Mouse (Mus musculus) liver, postnatal 0 days (tissue): ENCODE results near the gene Col25a1. TPM values are rescaled to one million over a fixed set of nuclear protein-coding genes. Genes with fewer than 3 reads are reported as not detected.

Experiments used
- ATAC-seq: fragments of 200-750 bp; cut with Nextera tagmentation; 2 replicates; pipeline ENCODE4 v1.8.0; 2017; ENCODE audit warnings: mild to moderate bottlenecking, moderate library complexity
- DNase-seq: peaks from one replicate; pipeline ENCODE4 v3.0.0-alpha.2; 2016
- H3K27ac ChIP-seq: fragments of 300-500 bp; sonication (generic); 2 replicates; pipeline ENCODE4 v1.5.1; 2014; ENCODE audit warnings: antibody characterized with exemption, moderate library complexity, mild to moderate bottlenecking, low read depth
- H3K27me3 ChIP-seq: fragments of 300-500 bp; sonication (generic); 2 replicates; pipeline ENCODE4 v1.6.1; 2014; ENCODE audit warnings: low read length, control low read depth, mixed read lengths; ENCODE audit not compliant: insufficient read depth
- H3K36me3 ChIP-seq: fragments of 300-500 bp; sonication (generic); replicated peaks from 2 replicates; pipeline ENCODE4 v1.6.1; 2014; ENCODE audit warnings: mild to moderate bottlenecking, control low read depth, low read length, moderate library complexity, mixed read lengths; ENCODE audit not compliant: insufficient read depth
- H3K4me1 ChIP-seq: fragments of 300-500 bp; sonication (generic); 2 replicates; pipeline ENCODE4 v1.6.1; 2014; ENCODE audit warnings: antibody characterized with exemption, mild to moderate bottlenecking, control low read depth; ENCODE audit not compliant: insufficient read depth
- H3K4me2 ChIP-seq: fragments of 300-500 bp; sonication (generic); 2 replicates; pipeline ENCODE4 v1.6.1; 2014; ENCODE audit warnings: low read depth, mild to moderate bottlenecking, low read length, moderate library complexity, mixed read lengths
- H3K4me3 ChIP-seq: fragments of 300-500 bp; sonication (generic); 2 replicates; pipeline ENCODE4 v1.5.1; 2014; ENCODE audit warnings: low read depth, low read length
- H3K9ac ChIP-seq: fragments of 300-500 bp; sonication (generic); replicated peaks from 2 replicates; pipeline ENCODE4 v1.6.1; 2014; ENCODE audit warnings: mild to moderate bottlenecking, moderate library complexity
- H3K9me3 ChIP-seq: fragments of 300-500 bp; sonication (generic); 2 replicates; pipeline ENCODE4 v1.6.1; 2016; ENCODE audit warnings: mild to moderate bottlenecking, control low read depth, low read length, mixed read lengths
- CTCF ChIP-seq: sonication (generic); IDR thresholded peaks from 2 replicates; pipeline ENCODE4 v1.5.1; 2016; ENCODE audit warnings: antibody characterized with exemption, low read depth
- EP300 ChIP-seq: IDR thresholded peaks from 2 replicates; pipeline ENCODE4 v1.6.1; 2016; ENCODE audit warnings: antibody characterized with exemption, low read depth, mild to moderate bottlenecking
- WGBS: fragments of 180-500 bp; shearing (Covaris S2); extraction: QIAGEN DNeasy Blood & Tissue Kit; methylation state at CpG from one replicate; pipeline ENCODE4 v1.1.7; 2014; ENCODE audit not compliant: insufficient replicate concordance; 5-methylcytosine and 5-hydroxymethylcytosine counted together
- polyA plus RNA-seq: library from polyadenylated mRNA; unstranded; fragments of >200 nt; fragmentation: Nextera tagmentation; extraction: Ambion mirVana; gene quantifications from 2 replicates; pipeline ENCODE4 v1.2.1, GENCODE M21; 2015

Col25a1 gene
- polyA plus RNA-seq, 1 experiment from 2014 or later: 0.68 TPM

DNA sequence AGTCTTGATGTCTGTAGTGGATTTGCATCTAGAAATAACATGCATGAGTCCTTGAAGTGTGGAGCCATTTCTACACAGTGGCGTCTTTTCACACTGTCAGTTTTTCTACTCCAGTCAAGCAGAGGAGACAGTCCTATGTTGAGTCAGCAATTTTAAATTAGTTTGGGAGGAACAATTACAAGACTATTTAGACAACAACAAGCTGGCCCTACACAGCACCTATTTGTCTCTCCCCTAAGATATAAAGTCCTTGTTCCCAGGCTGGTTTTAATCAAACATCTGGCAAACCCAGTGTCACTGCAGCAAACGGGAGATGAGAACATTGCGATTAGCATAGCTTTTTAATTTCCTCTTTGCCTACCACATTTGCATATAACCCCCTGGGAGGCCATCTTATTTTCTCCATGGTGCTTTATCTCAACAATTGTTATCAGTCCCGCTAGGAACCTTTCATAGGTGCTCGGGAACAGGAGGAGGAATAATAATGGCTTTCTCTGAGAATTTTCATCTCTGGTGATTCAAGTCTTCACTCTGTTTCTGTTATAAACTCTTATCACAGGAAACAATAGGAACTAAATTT, 37.1 kb upstream of the Col25a1 start:
- H3K4me1 ChIP-seq: no peaks in the 10 kb centered on the region
- DNase-seq (no peak), ATAC-seq (no peak)
- H3K36me3 ChIP-seq: no peaks in the 10 kb centered on the region
- H3K4me2 ChIP-seq: no peak overlapping the region
- H3K4me3 ChIP-seq: no peak overlapping the region
- no peak for TF ChIP-seq CTCF
- TF ChIP-seq EP300: no peak
- H3K9me3 ChIP-seq: no peaks in the 10 kb centered on the region
- no peaks in the 10 kb centered on the region for H3K27me3 ChIP-seq
- 67% methylated on average over 5 of the region's 5 CpGs for WGBS
- H3K9ac ChIP-seq: no peak overlapping the region
- no peak overlapping the region for H3K27ac ChIP-seq

DNA sequence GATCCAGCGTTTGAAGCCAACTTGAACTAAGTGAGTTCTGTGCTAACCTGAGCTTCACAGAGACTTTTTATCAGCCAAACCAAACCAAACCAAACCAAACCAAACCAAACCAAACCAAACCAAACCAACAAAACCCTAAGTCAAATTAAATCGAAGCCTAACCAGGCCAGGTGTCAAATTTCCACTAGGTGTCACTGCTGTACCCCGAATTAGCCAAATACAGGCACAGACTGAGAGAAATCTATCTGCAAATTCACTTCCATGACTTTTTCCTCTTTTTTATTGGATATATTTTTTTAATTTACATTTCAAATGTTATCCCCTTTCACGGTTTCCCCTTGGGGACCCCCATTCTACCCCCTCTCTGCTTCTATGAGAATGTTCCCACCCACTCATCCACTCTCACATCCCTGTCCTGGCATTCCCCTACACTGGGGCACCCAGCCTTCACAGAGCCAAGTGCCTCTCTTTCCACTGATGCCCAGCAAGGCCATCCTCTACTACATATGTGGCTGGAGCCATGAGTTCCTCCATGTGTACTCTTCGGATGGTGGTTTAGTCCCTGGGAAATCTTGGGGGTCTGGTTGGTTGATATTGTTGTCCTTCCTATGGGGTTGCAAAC, 36.0 kb upstream of the Col25a1 start:
- Histone ChIP-seq H3K9ac (no peak overlapping the region), H3K9me3 (no peaks in the 10 kb centered on the region), H3K27me3 (no peaks in the 10 kb centered on the region), H3K4me1 (no peaks in the 10 kb centered on the region), H3K27ac (no peak overlapping the region), H3K4me3 (no peak overlapping the region), H3K4me2 (no peak overlapping the region), H3K36me3 (no peaks in the 10 kb centered on the region)
- TF ChIP-seq CTCF: peak; percentile 75
- no peak for TF ChIP-seq EP300
- WGBS: 34% methylated on average over 5 of the region's 5 CpGs
- ATAC-seq (no peak), DNase-seq (peak; percentile 30)

DNA sequence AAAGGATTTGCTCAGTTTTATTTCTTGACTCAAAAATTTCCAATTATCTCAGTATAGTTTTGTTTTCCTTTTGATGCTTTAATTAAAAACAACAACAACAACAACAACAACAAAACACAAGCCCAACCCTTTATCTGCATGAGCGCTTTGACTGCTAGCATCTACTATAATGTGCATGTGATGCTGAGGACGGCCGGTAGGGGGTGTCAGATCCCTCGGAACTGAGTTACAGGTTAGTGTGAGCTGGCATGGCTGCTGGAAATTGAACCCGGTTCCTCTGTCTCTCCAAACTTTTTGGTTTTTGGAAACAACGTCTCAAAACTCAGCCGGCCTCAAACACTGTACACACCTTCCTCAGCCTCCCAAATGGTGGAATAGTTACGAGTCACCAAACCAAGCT, 27.8 kb upstream of the Col25a1 start:
- DNase-seq (peak; percentile 29), ATAC-seq (no peak)
- WGBS: 65% methylated on average over 8 of the region's 8 CpGs
- no peaks in the 10 kb centered on the region for H3K4me1 ChIP-seq
- no peak overlapping the region for H3K9ac ChIP-seq
- no peaks in the 10 kb centered on the region for H3K27me3 ChIP-seq
- no peaks in the 10 kb centered on the region for H3K36me3 ChIP-seq
- H3K27ac ChIP-seq: no peak overlapping the region
- no peak overlapping the region for H3K4me2 ChIP-seq
- no peaks in the 10 kb centered on the region for H3K9me3 ChIP-seq
- no peak overlapping the region for H3K4me3 ChIP-seq
- TF ChIP-seq EP300: no peak
- peak; percentile 57 for TF ChIP-seq CTCF

DNA sequence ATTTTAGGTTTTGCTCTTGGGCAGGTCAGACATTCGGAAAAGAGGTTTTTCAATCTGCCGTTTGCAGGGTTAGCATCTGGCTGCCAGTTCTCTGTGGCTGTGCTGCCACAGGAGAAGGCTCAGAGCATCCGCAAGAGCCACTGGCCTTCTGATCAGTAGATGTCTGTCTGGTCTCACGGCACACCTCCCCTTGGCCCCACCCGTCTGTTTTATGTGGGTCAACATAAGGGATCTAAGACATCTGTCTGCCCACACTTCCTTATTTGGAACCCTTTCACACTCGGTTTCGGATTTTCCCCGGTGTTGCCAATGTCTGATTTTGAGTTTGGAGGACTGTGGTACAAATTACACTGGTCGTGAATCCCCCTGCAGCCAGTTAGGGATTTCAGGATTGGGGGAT, 26.8 kb upstream of the Col25a1 start:
- no peak for DNase-seq
- Histone ChIP-seq H3K27ac (no peak overlapping the region), H3K36me3 (no peaks in the 10 kb centered on the region), H3K4me2 (no peak overlapping the region), H3K4me1 (no peaks in the 10 kb centered on the region), H3K9me3 (no peaks in the 10 kb centered on the region), H3K4me3 (no peak overlapping the region), H3K9ac (no peak overlapping the region), H3K27me3 (no peaks in the 10 kb centered on the region)
- ATAC-seq: no peak
- TF ChIP-seq EP300: no peak
- TF ChIP-seq CTCF: no peak
- 66% methylated on average over 9 of the region's 9 CpGs for WGBS

GRCm38 (mm10) chr3:130116886-130117285, 14.4 kb upstream of the Col25a1 start:
- ATAC-seq (no peak), DNase-seq (no peak)
- 79% methylated on average over 6 of the region's 6 CpGs for WGBS
- H3K9ac ChIP-seq: no peak overlapping the region
- H3K4me3 ChIP-seq: no peak overlapping the region
- TF ChIP-seq CTCF (no peak), EP300 (no peak)
- no peak overlapping the region for H3K4me2 ChIP-seq
- H3K36me3 ChIP-seq: no peaks in the 10 kb centered on the region
- H3K9me3 ChIP-seq: no peaks in the 10 kb centered on the region
- H3K4me1 ChIP-seq: no peaks in the 10 kb centered on the region
- H3K27ac ChIP-seq: no peak overlapping the region
- H3K27me3 ChIP-seq: no peaks in the 10 kb centered on the region

DNA sequence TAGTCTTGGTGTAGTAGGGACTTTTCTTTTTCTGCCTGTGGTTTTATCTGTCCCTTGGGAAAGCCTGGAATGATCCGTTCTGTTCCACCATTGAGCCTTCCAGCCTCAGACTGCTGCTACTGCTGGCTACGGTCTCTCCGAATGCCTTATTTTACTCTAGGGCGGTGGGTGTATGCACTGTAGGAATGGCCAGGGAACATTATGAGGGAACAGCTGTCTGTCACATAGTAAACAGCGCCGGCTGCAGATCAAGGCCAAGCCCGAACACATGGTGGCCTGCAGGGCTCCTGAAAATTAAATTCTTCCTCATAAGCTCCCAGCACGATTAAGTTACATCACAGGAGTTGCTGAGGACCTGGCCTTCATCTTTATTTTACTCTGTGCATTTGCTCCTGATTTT, 3.5 kb upstream of the Col25a1 start:
- WGBS: 75% methylated on average over 8 of the region's 8 CpGs

More for the DNA sequence above, 3.5 kb upstream of the Col25a1 start:
- Histone ChIP-seq H3K4me2 (no peak overlapping the region), H3K27me3 (no peaks in the 10 kb centered on the region), H3K4me3 (no peak overlapping the region), H3K36me3 (no peaks in the 10 kb centered on the region), H3K9ac (no peak overlapping the region), H3K9me3 (no peaks in the 10 kb centered on the region), H3K4me1 (no peaks in the 10 kb centered on the region; the same call in 1 of the 2 replicates), H3K27ac (no peak overlapping the region)
- no peak for TF ChIP-seq CTCF
- TF ChIP-seq EP300: no peak
- DNase-seq (no peak), ATAC-seq (no peak)
